Mouse (Mus musculus): Measurements from ENCODE around the gene Gm8024. TPM values are rescaled to one million over a fixed set of nuclear protein-coding genes. Genes with fewer than 3 reads are reported as not detected.
"Not testable (repeated sequence)": the region's sequence is repeated elsewhere in the genome, so short reads cannot be mapped to it uniquely, and the experiment has no call there.

The Gm8024 gene
- polyA plus RNA-seq (2016; fragmentation: Nextera tagmentation; extraction: Ambion mirVana), result not detected in 2 replicates

DNA sequence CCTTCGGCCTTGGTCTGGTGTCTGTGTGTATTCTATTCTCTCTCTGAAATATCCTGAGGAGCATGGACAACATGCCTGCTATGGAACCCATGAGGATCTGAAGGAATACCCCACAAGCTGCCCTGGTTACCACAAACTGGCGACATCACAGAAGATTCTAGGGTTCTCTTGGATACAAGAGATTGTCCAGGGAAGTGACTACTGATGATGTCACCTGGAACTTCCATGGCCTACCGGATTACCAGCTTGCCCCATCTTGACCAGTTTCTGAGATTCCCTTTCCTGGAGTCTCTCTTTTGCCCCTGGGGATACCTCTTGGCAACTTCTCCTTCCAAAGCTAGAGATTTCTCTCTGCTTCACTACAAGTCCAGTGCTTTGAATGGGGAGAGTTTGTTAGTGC lies at the start of gene Gm8024:
Gene Gm8024 (minus strand): TSS at position 101 of the 400 bp plus-strand sequence.
- not testable (repeated sequence) for H3K4me3 ChIP-seq; H3K4me1 ChIP-seq; H3K27ac ChIP-seq (replicated peaks); H3K36me3 ChIP-seq; DNase-seq (ENCODE audit: low spot score); H3K9me3 ChIP-seq (replicated peaks); H3K27me3 ChIP-seq (ENCODE audit: low read depth, poor library complexity, severe bottlenecking)
- WGBS, result 97% methylated on average over 1 of the region's 3 CpGs

DNA sequence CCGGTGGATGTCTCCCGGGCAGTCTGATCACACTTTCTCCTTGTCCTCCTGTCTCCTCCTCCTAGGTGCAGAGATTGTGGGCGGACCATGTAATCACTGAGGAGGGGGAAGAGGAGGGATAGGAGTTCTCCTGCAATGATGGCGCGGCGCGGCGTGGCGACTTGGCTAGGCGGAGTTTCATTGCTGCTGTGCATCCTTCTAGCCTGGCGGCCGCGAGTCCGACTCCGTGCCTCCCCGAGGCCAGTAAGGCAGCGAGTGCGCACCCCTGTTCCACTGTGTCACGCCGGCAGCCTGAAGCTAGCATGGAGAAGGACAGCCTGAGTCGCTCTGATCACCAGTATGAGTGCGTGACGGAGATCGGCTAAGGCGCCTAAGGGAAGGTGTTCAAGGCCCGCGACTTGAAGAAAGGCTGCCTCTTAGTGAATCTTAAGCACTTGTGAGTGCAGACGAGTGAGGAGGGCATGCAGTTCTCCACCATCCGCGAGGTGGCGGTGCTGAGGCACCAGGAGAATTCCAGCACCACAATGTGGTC lies 19.2 kb upstream of the Gm8024 start:
- not testable (repeated sequence) for H3K9me3 ChIP-seq (replicated peaks); H3K27ac ChIP-seq (replicated peaks); H3K4me3 ChIP-seq; H3K27me3 ChIP-seq (ENCODE audit: low read depth, poor library complexity, severe bottlenecking); H3K36me3 ChIP-seq; H3K4me1 ChIP-seq; DNase-seq (ENCODE audit: low spot score)
- 5% methylated on average over 21 of the region's 31 CpGs for WGBS

DNA sequence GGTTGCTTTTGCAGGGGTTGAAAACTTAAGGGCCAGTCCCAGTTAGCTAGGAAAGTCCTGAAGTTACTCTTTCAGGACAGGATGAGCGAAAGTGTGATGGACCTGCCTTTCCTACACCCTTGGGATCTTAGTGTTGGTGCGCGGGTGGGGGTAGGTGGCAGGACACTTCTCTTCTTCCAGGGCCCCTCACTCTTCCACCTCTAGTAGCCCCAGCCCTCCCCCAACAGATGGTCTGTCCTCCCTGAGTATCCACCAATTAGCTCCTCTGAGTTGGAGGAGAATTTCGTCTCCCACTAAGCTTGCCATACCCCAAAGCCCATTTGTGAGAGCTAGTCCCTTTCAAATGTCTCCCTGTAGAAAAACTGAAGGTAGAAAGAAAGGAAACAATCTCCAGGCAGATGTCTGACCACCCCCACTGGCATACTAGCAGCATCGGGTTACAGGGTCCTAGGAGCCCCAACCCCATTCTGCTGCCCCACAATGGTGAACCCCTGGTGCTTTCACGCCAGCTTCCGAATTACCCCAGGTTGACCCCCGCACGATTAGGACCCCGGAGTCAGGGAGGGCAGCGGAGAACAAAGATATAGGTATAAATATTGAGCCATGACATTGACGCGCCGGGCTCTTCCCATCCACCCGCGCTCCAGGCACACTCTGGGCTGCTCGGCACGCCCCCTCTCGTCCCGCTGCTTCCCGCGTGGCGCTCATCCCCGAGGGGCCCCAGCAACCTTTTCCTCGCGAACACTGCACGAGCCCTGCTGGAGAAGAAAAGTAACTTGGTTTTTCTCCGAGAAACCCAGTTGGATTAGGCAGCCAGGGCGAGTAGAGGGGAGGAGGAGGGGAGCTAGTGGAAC lies 18.5 kb upstream of the Gm8024 start:
- H3K27ac ChIP-seq (replicated peaks); H3K36me3 ChIP-seq; H3K9me3 ChIP-seq (replicated peaks); H3K27me3 ChIP-seq (ENCODE audit: low read depth, poor library complexity, severe bottlenecking); DNase-seq (ENCODE audit: low spot score); H3K4me3 ChIP-seq; H3K4me1 ChIP-seq: not testable (repeated sequence)
- 19% methylated on average over 19 of the region's 29 CpGs for WGBS

DNA sequence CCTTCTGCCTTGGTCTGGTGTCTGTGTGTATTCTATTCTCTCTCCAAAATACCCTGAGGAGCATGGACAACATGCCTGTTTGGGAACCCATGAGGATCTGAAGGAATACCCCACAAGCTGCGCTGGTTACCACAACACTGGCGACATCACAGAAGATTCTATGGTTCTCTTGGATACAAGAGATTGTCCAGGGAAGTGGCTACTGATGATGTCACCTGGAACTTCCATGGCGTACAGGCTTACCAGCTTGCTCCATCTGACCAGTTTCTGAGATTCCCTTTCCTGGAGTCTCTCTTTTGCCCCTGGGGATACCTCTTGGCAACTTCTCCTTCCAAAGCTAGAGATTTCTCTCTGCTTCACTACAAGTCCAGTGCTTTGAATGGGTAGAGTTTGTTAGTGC lies 21.8 kb downstream of the Gm8024 start, which contains the start of gene Gm8020:
Gene Gm8020 (minus strand): TSS at position 101 of the 400 bp plus-strand sequence.
- H3K4me1 ChIP-seq; H3K4me3 ChIP-seq; H3K27ac ChIP-seq (replicated peaks); H3K27me3 ChIP-seq (ENCODE audit: low read depth, poor library complexity, severe bottlenecking); H3K9me3 ChIP-seq (replicated peaks); H3K36me3 ChIP-seq; DNase-seq (ENCODE audit: low spot score): not testable (repeated sequence)
- WGBS, result 88% methylated on average over 1 of the region's 3 CpGs

Other genes starting within 250 kb of the Gm8024 start
- gene Gm9611, start 226.9 kb downstream of the Gm8024 start, polyA plus RNA-seq (2016; fragmentation: Nextera tagmentation; extraction: Ambion mirVana), result not detected in 2 replicates
- not detected in 2 replicates for gene Gm7995, start 214.1 kb downstream of the Gm8024 start, polyA plus RNA-seq (2016; fragmentation: Nextera tagmentation; extraction: Ambion mirVana)
- gene Gm8005, start 84.6 kb downstream of the Gm8024 start, polyA plus RNA-seq (2016; fragmentation: Nextera tagmentation; extraction: Ambion mirVana), result not detected in 2 replicates
- not detected in 2 replicates for gene Gm8011, start 60.4 kb downstream of the Gm8024 start, polyA plus RNA-seq (2016; fragmentation: Nextera tagmentation; extraction: Ambion mirVana)
- gene Gm8020, start 21.9 kb downstream of the Gm8024 start, polyA plus RNA-seq (2016; fragmentation: Nextera tagmentation; extraction: Ambion mirVana), result not detected in 2 replicates
- gene Gm17124, start 75.6 kb upstream of the Gm8024 start, polyA plus RNA-seq (2016; fragmentation: Nextera tagmentation; extraction: Ambion mirVana), result not detected in 2 replicates
- gene Gm3633, start 117.6 kb upstream of the Gm8024 start, polyA plus RNA-seq (2016; fragmentation: Nextera tagmentation; extraction: Ambion mirVana), result not detected in 2 replicates
- not detected in 2 replicates for gene Gm10378, start 131.7 kb upstream of the Gm8024 start, polyA plus RNA-seq (2016; fragmentation: Nextera tagmentation; extraction: Ambion mirVana)
- not detected in 2 replicates for gene Gm3015, start 244.5 kb upstream of the Gm8024 start, polyA plus RNA-seq (2016; fragmentation: Nextera tagmentation; extraction: Ambion mirVana)

All from midbrain, embryonic 10.5 days (tissue).